Mouse (Mus musculus) CH12F3 (cell line): ENCODE measurements around the gene Rgs6.

ENCODE experiments used
- in situ Hi-C: fragments of 300-500 bp; cut with MboI; formaldehyde crosslinking; loops from 2 replicates; pipeline ENCODE4 v1.14.3; 2020; ENCODE audit warnings: low sequenced_read_pairs

The Rgs6 gene

GRCm38 (mm10) chr12:83112901-83113628 lies 525.0 kb downstream of the Rgs6 start:
- in situ Hi-C loops, result loop anchor here (10.0 kb wide), 1 partner anchor 382 kb away; no protein-coding TSS in a partner anchor

GRCm38 (mm10) chr12:83113971-83114370 lies 525.9 kb downstream of the Rgs6 start:
- in situ Hi-C loops, result loop anchor here (10.0 kb wide), 1 partner anchor 381 kb away; no protein-coding TSS in a partner anchor

GRCm38 (mm10) chr12:83114396-83115053 lies 526.4 kb downstream of the Rgs6 start:
- in situ Hi-C loops, result loop anchor here (10.0 kb wide), 1 partner anchor 380 kb away; no protein-coding TSS in a partner anchor

GRCm38 (mm10) chr12:83124111-83124510 lies 536.0 kb downstream of the Rgs6 start:
- in situ Hi-C loops, result no loop called here

- in situ Hi-C loops, result no loop called here
Observed at GRCm38 (mm10) chr12:83125284-83125683, 537.2 kb downstream of the Rgs6 start.

- in situ Hi-C loops, result no loop called here
Observed at GRCm38 (mm10) chr12:83126923-83127322, 538.8 kb downstream of the Rgs6 start.

- in situ Hi-C loops, result no loop called here
Observed at GRCm38 (mm10) chr12:83127955-83128354, 539.9 kb downstream of the Rgs6 start.

- in situ Hi-C loops, result no loop called here
Observed at GRCm38 (mm10) chr12:83128606-83129005, 540.5 kb downstream of the Rgs6 start.

GRCm38 (mm10) chr12:83131405-83131804 lies 543.3 kb downstream of the Rgs6 start:
- in situ Hi-C loops, result no loop called here

- in situ Hi-C loops, result no loop called here
Observed at GRCm38 (mm10) chr12:83133827-83134226, 545.7 kb downstream of the Rgs6 start.

GRCm38 (mm10) chr12:83136031-83136430 lies 547.9 kb downstream of the Rgs6 start:
- in situ Hi-C loops, result no loop called here

- in situ Hi-C loops, result no loop called here
Observed at GRCm38 (mm10) chr12:83136460-83136859, 548.4 kb downstream of the Rgs6 start.

GRCm38 (mm10) chr12:83137001-83137400 lies 548.9 kb downstream of the Rgs6 start:
- in situ Hi-C loops, result no loop called here

GRCm38 (mm10) chr12:83141164-83141563 lies 553.1 kb downstream of the Rgs6 start:
- in situ Hi-C loops, result no loop called here

GRCm38 (mm10) chr12:83142507-83142906 lies 554.4 kb downstream of the Rgs6 start:
- in situ Hi-C loops, result no loop called here

GRCm38 (mm10) chr12:83143071-83143470 lies 555.0 kb downstream of the Rgs6 start:
- in situ Hi-C loops, result no loop called here

GRCm38 (mm10) chr12:83143574-83143973 lies 555.5 kb downstream of the Rgs6 start:
- in situ Hi-C loops, result no loop called here

GRCm38 (mm10) chr12:83145074-83145473 lies 557.0 kb downstream of the Rgs6 start:
- in situ Hi-C loops, result no loop called here

- in situ Hi-C loops, result no loop called here
Observed at GRCm38 (mm10) chr12:83145902-83146301, 557.8 kb downstream of the Rgs6 start.

GRCm38 (mm10) chr12:83146917-83147316 lies 558.8 kb downstream of the Rgs6 start:
- in situ Hi-C loops, result no loop called here

- in situ Hi-C loops, result no loop called here
Observed at GRCm38 (mm10) chr12:83150030-83150429, 561.9 kb downstream of the Rgs6 start.

- in situ Hi-C loops, result no loop called here
Observed at GRCm38 (mm10) chr12:83150813-83151212, 562.7 kb downstream of the Rgs6 start.
